Mouse (Mus musculus): ENCODE data around the gene Enpp4. TPM values are rescaled to one million over a fixed set of nuclear protein-coding genes. Genes with fewer than 3 reads are reported as not detected.

Enpp4 gene
- total RNA-seq, 2 experiments from 2014 or later: 13.5 to 13.8 TPM

GRCm38 (mm10) chr17:44090916-44091315 lies 14.7 kb downstream of the Enpp4 start:
- no peak for DNase-seq

- no peak for DNase-seq
Measured at GRCm38 (mm10) chr17:44088226-44088625, 17.4 kb downstream of the Enpp4 start.

- DNase-seq: no peak
Measured at GRCm38 (mm10) chr17:44083156-44083555, 22.5 kb downstream of the Enpp4 start.

- DNase-seq: peak; percentile 80
Measured at GRCm38 (mm10) chr17:44078631-44079350, 26.8 kb downstream of the Enpp4 start, which contains the start of gene Enpp5. Gene Enpp5 (plus strand): TSS chr17:44078813.

GRCm38 (mm10) chr17:44077843-44078160 lies 27.8 kb downstream of the Enpp4 start:
- DNase-seq: no peak

GRCm38 (mm10) chr17:44077146-44077842 lies 28.3 kb downstream of the Enpp4 start:
- peak; percentile 12 for DNase-seq

GRCm38 (mm10) chr17:44076051-44076680 lies 29.4 kb downstream of the Enpp4 start:
- DNase-seq: peak; percentile 20

- DNase-seq: no peak
Measured at GRCm38 (mm10) chr17:44075601-44076000, 30.0 kb downstream of the Enpp4 start.

- DNase-seq: no peak
Measured at GRCm38 (mm10) chr17:44071680-44072079, 33.9 kb downstream of the Enpp4 start.

- DNase-seq: no peak
Measured at GRCm38 (mm10) chr17:44068876-44069275, 36.7 kb downstream of the Enpp4 start.

- no peak for DNase-seq
Measured at GRCm38 (mm10) chr17:44061289-44061890, 44.2 kb downstream of the Enpp4 start.

GRCm38 (mm10) chr17:44060781-44061180 lies 44.8 kb downstream of the Enpp4 start:
- DNase-seq: no peak

GRCm38 (mm10) chr17:44058145-44058544 lies 47.5 kb downstream of the Enpp4 start:
- no peak for DNase-seq

- DNase-seq: no peak
Measured at GRCm38 (mm10) chr17:44057123-44057522, 48.5 kb downstream of the Enpp4 start.

GRCm38 (mm10) chr17:44053427-44053826 lies 52.2 kb downstream of the Enpp4 start:
- DNase-seq: no peak

Other genes starting within 250 kb of the Enpp4 start
- gene Enpp5, start 27.0 kb downstream of the Enpp4 start, total RNA-seq (2021): 1 to 10 TPM; 8.3 to 9.1 TPM
- 10 to 100 TPM; 75.6 to 78.3 TPM for gene Clic5, start 82.8 kb upstream of the Enpp4 start, total RNA-seq (2021)

Measured in heart, postnatal 4 days (tissue).